Mouse (Mus musculus) liver, postnatal 0 days (tissue): ENCODE measurements around the gene Cpt1c. TPM values are rescaled to one million over a fixed set of nuclear protein-coding genes. Genes with fewer than 3 reads are reported as not detected.

Experiments
- ATAC-seq: fragments of 200-750 bp; cut with Nextera tagmentation; 2 replicates; pipeline ENCODE4 v1.8.0; 2017; ENCODE audit warnings: mild to moderate bottlenecking, moderate library complexity
- DNase-seq: peaks from one replicate; pipeline ENCODE4 v3.0.0-alpha.2; 2016
- H3K27ac ChIP-seq: fragments of 300-500 bp; sonication (generic); 2 replicates; pipeline ENCODE4 v1.5.1; 2014; ENCODE audit warnings: antibody characterized with exemption, moderate library complexity, mild to moderate bottlenecking, low read depth
- H3K27me3 ChIP-seq: fragments of 300-500 bp; sonication (generic); 2 replicates; pipeline ENCODE4 v1.6.1; 2014; ENCODE audit warnings: low read length, control low read depth, mixed read lengths; ENCODE audit not compliant: insufficient read depth
- H3K36me3 ChIP-seq: fragments of 300-500 bp; sonication (generic); replicated peaks from 2 replicates; pipeline ENCODE4 v1.6.1; 2014; ENCODE audit warnings: mild to moderate bottlenecking, control low read depth, low read length, moderate library complexity, mixed read lengths; ENCODE audit not compliant: insufficient read depth
- H3K4me1 ChIP-seq: fragments of 300-500 bp; sonication (generic); 2 replicates; pipeline ENCODE4 v1.6.1; 2014; ENCODE audit warnings: antibody characterized with exemption, mild to moderate bottlenecking, control low read depth; ENCODE audit not compliant: insufficient read depth
- H3K4me2 ChIP-seq: fragments of 300-500 bp; sonication (generic); 2 replicates; pipeline ENCODE4 v1.6.1; 2014; ENCODE audit warnings: low read depth, mild to moderate bottlenecking, low read length, moderate library complexity, mixed read lengths
- H3K4me3 ChIP-seq: fragments of 300-500 bp; sonication (generic); 2 replicates; pipeline ENCODE4 v1.5.1; 2014; ENCODE audit warnings: low read depth, low read length
- H3K9ac ChIP-seq: fragments of 300-500 bp; sonication (generic); replicated peaks from 2 replicates; pipeline ENCODE4 v1.6.1; 2014; ENCODE audit warnings: mild to moderate bottlenecking, moderate library complexity
- H3K9me3 ChIP-seq: fragments of 300-500 bp; sonication (generic); 2 replicates; pipeline ENCODE4 v1.6.1; 2016; ENCODE audit warnings: mild to moderate bottlenecking, control low read depth, low read length, mixed read lengths
- CTCF ChIP-seq: sonication (generic); IDR thresholded peaks from 2 replicates; pipeline ENCODE4 v1.5.1; 2016; ENCODE audit warnings: antibody characterized with exemption, low read depth
- EP300 ChIP-seq: IDR thresholded peaks from 2 replicates; pipeline ENCODE4 v1.6.1; 2016; ENCODE audit warnings: antibody characterized with exemption, low read depth, mild to moderate bottlenecking
- WGBS: fragments of 180-500 bp; shearing (Covaris S2); extraction: QIAGEN DNeasy Blood & Tissue Kit; methylation state at CpG from one replicate; pipeline ENCODE4 v1.1.7; 2014; ENCODE audit not compliant: insufficient replicate concordance; 5-methylcytosine and 5-hydroxymethylcytosine counted together
- polyA plus RNA-seq: library from polyadenylated mRNA; unstranded; fragments of >200 nt; fragmentation: Nextera tagmentation; extraction: Ambion mirVana; gene quantifications from 2 replicates; pipeline ENCODE4 v1.2.1, GENCODE M21; 2015

Cpt1c gene
- polyA plus RNA-seq, 1 experiment from 2014 or later: 1.1 TPM

- Histone ChIP-seq H3K9ac (peak overlapping the region; percentile 79), H3K9me3 (no peaks in the 10 kb centered on the region), H3K36me3 (peaks cover 32% of the 10 kb centered on the region), H3K27ac (peak overlapping the region; percentile 24; the same call in 1 of the 2 replicates), H3K4me3 (peak overlapping the region; percentile 63), H3K27me3 (no peaks in the 10 kb centered on the region), H3K4me2 (peak overlapping the region; percentile 74), H3K4me1 (peaks cover 26% of the 10 kb centered on the region)
- TF ChIP-seq EP300: no peak
- no peak for TF ChIP-seq CTCF
- 12% methylated on average over 10 of the region's 10 CpGs for WGBS
- ATAC-seq (no peak), DNase-seq (no peak)
Observed at GRCm38 (mm10) chr7:44996672-44997071, 22.0 kb upstream of the Cpt1c start.

GRCm38 (mm10) chr7:44986879-44987718 lies 12.4 kb upstream of the Cpt1c start:
- Histone ChIP-seq H3K4me1 (peaks cover 20% of the 10 kb centered on the region), H3K27me3 (no peaks in the 10 kb centered on the region), H3K4me2 (peak overlapping the region; percentile 83), H3K27ac (peak overlapping the region; percentile 82), H3K4me3 (peak overlapping the region; percentile 60), H3K9me3 (no peaks in the 10 kb centered on the region), H3K9ac (peak overlapping the region; percentile 61), H3K36me3 (peaks cover 12% of the 10 kb centered on the region)
- under 1% methylated on average over 29 of the region's 29 CpGs for WGBS
- peak; percentile 30 for ATAC-seq
- TF ChIP-seq EP300 (no peak), CTCF (0 out of 2 replicates have a peak, but pooled peaks have one; percentile 9)
- no peak for DNase-seq

GRCm38 (mm10) chr7:44986192-44986878 lies 11.7 kb upstream of the Cpt1c start, which contains the start of gene Prmt1:
Gene Prmt1, minus strand, starts transcription at chr7:44986568.
- H3K9ac ChIP-seq: peak within 1 kb of the TSS; percentile 90
- peak within 1 kb of the TSS; percentile 91 for H3K27ac ChIP-seq
- H3K4me1 ChIP-seq: peaks cover 20% of the 10 kb centered on the region
- H3K4me3 ChIP-seq: peak within 1 kb of the TSS; percentile 87
- DNase-seq (peak; percentile 96), ATAC-seq (peak; percentile 94)
- peaks cover 15% of the 10 kb centered on the region for H3K36me3 ChIP-seq
- H3K27me3 ChIP-seq: no peaks in the 10 kb centered on the region
- peak; percentile 67; the same call in 1 of the 2 replicates for TF ChIP-seq EP300
- no peak for TF ChIP-seq CTCF
- WGBS: 2% methylated on average over 42 of the region's 42 CpGs
- H3K4me2 ChIP-seq: peak within 1 kb of the TSS; percentile 97
- no peaks in the 10 kb centered on the region for H3K9me3 ChIP-seq

GRCm38 (mm10) chr7:44985595-44986191 lies 11.0 kb upstream of the Cpt1c start:
- DNase-seq (peak; percentile 76), ATAC-seq (no peak)
- TF ChIP-seq EP300: no peak
- peak; percentile 53 for TF ChIP-seq CTCF
- WGBS: 1% methylated on average over 40 of the region's 45 CpGs
- Histone ChIP-seq H3K4me2 (peak overlapping the region; percentile 97), H3K27me3 (no peaks in the 10 kb centered on the region), H3K27ac (peak overlapping the region; percentile 91), H3K9me3 (no peaks in the 10 kb centered on the region), H3K9ac (peak overlapping the region; percentile 90), H3K4me1 (peaks cover 20% of the 10 kb centered on the region), H3K4me3 (peak overlapping the region; percentile 87), H3K36me3 (peaks cover 15% of the 10 kb centered on the region)

GRCm38 (mm10) chr7:44984833-44985164 lies 10.1 kb upstream of the Cpt1c start:
- peak overlapping the region; percentile 97 for H3K4me2 ChIP-seq
- ATAC-seq: no peak
- no peaks in the 10 kb centered on the region for H3K27me3 ChIP-seq
- H3K9ac ChIP-seq: no peak overlapping the region
- 52% methylated on average over 3 of the region's 3 CpGs for WGBS
- peaks cover 24% of the 10 kb centered on the region for H3K36me3 ChIP-seq
- TF ChIP-seq EP300 (no peak), CTCF (no peak)
- H3K4me3 ChIP-seq: no peak overlapping the region
- H3K27ac ChIP-seq: no peak overlapping the region; the same call in 1 of the 2 replicates
- peaks cover 20% of the 10 kb centered on the region for H3K4me1 ChIP-seq
- H3K9me3 ChIP-seq: no peaks in the 10 kb centered on the region
- no peak for DNase-seq
